Mouse (Mus musculus) lung, postnatal 0 days (tissue): Measurements from ENCODE around the gene Mcur1.

Experiments used
- CTCF ChIP-seq: IDR thresholded peaks from 2 replicates; pipeline ENCODE4 v1.5.1; 2016; ENCODE audit warnings: antibody characterized with exemption, mild to moderate bottlenecking
- EP300 ChIP-seq: IDR thresholded peaks from 2 replicates; pipeline ENCODE4 v1.6.1; 2016; ENCODE audit warnings: antibody characterized with exemption, mild to moderate bottlenecking, control low read depth

GRCm38 (mm10) chr13:43558357-43558756 lies 1.6 kb downstream of the Mcur1 start:
- TF ChIP-seq CTCF (no peak), EP300 (no peak)
